Mouse (Mus musculus): ENCODE measurements around the gene Rnh1.

Gene Rnh1

DNA sequence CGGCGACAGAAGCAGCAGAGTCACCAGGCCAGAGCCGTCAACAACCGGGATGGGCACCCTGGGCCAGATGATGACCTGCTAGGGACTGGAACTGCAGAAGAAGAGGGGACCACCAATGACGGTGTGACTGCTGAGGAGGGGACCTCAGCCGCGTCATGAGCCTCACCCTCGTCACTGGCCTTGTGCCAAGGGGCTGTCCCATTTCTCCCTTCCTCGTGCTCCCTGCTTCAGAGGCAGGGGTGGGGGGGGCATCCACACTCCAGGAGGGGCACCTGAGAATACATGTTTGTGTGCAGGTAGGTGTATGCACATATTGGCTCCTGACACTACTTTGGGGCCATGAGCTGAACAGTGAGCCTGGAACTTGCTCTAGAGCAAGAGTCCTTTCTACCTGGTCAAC lies 17.3 kb downstream of the Rnh1 start:
- no peak for DNase-seq

DNA sequence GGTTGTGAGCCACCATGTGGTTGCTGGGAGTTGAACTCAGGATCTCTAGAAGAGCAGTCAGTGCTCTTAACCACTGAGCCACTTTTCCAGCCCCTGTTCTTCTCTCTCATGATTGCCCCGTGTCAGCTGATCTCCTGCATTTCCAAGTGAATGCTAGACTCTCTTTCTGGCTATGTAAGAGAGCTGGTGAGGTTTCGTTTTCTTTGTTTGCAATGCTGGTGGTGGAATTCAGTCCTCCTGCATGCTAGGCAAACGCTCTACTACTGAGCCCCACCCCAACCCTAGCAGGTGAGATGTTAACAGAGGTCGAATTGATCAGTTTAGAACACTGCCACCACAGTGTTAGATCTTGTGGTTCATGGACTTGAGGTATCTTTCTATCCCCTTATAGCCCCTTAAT lies 24.0 kb downstream of the Rnh1 start:
- DNase-seq: no peak

DNA sequence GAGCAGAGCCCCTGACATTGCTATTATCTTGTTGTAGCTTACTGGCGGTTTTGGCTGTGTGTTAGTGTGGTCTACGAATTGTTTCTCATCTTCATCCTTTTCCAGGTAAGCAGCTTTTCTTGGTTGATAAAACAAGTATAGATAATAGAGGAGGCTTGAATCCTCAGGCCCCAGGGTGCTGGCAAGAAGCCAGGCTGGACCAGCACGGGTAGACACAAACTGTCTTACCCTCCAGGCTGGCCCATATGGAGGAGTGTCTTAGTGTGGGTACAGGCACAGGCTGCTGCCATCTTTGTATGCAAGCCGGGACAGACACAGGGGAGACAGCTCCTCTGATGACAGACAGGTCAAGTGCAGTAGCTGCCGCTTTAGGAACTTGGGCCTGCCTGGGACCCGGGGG lies 25.6 kb downstream of the Rnh1 start:
- peak; percentile 59 for DNase-seq

DNA sequence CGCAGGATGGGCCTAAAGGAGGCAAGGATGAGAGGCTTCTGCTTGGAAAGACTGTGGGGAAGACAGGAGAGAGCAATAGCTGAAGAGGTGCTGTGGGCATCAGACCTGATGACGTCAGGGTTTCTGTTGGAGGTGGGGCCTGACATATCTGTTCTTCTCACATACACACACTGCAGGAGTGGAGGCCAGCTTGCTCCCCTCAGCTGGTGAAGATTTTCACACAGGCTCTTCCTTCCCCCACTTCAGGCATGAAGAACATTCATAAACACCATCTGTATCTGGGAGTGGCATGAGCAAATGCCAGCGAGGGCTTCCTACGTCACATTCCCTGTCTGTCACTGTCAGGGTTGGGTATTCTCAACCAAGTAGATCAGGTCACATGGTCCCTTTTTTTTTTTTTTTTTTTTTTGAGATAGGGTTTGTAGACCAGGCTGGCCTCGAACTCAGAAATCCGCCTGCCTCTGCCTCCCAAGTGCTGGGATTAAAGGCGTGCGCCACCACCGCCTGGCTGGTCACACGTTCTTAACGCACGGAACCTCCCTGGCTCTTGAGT lies 26.5 kb downstream of the Rnh1 start:
- DNase-seq: no peak

DNA sequence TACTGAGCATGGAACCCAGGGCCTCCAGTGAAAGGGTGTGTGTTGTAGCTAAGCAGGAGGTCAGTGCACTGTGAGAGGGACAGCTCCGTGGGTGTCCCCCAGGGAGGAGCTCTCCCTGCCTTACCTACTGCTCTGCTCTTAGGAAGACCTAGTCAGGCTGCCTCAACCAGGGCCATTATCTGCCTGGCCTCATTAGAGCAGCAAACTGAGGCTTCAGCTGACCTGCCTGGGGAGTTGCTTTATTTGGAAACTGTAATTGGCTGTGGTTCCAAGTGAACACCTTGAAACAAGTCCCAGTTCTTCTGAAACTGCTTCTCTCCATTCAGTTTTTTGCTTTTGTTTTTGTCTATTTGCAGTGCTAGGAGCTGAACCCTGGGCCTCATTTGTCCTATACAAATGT lies 27.3 kb downstream of the Rnh1 start:
- peak; percentile 66 for DNase-seq

DNA sequence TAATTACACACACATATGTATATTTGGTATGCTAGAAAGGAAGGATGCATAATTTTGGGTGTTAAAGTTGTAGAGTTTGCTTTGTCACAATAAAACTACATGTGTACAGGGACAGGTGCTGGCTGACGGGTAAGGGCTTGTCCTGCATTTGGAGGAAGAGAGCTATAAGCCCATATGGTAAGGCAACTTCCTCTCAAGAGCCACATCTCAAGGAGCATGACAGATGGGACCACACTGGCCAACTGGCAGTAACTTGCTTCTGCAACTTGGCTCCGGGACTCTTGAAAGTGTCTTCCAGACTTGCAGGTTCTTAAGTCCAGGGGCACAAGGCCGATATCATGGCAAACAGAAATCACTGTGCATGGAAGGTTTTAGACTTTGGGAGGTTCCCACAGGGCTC lies 28.0 kb downstream of the Rnh1 start:
- peak; percentile 47 for DNase-seq

DNA sequence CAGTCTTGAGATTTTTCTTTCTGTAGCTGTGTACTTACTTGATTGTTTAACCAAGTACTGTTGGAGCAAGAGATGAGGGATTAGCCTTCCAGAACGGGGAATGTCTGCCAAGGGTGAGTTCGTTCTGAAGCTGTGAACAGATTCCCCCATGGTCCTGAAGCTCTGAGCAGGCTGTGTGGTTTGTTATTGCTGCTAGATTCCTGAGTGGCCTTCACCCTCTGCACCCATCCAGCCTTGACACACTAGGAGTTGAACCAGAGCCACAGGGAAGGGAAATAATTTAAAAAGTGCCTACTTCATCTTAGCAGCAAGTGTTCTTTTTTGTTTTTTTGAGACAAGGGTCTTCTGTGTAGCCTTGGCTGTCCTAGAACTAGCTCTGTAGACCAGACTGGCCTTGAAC lies 28.8 kb downstream of the Rnh1 start:
- no peak for DNase-seq

DNA sequence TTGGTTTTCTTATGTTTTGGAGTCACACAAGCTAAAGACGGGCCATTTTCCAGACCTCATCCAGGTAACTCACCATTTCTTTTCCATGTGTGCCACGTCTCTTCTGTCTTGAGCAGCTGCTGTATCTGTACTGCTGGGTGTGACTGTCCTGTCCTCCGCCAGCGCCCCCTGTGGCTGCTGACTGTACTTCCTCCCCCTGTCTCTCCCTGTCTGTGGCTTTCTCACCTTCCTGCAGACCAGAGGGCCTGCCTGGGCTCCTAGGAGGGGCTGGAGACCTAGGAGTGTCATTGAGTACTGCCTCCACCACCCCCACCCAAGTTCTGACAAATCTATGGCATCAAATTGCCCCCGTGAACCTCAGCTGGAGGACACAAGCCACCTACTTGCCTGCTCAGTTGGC lies 29.5 kb downstream of the Rnh1 start:
- DNase-seq: peak; percentile 52

DNA sequence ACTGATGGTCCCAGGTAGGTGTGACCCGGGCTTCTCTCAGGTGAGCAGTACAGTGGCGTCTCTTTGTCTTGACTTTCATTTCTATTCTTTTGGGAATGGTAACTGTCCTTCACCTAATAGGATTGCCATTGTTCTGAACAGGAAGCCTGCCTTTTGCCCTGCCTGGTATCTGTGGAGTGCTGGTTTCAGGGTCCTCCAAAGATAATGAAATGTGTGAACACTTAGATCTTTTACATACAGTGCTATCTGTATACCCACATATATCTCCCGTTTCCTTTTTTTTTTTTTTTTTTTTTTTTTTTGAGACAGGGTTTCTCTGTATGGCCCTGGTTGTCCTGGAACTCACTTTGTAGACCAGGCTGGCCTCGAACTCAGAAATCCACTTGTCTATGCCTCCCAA lies 31.3 kb downstream of the Rnh1 start:
- no peak for DNase-seq

DNA sequence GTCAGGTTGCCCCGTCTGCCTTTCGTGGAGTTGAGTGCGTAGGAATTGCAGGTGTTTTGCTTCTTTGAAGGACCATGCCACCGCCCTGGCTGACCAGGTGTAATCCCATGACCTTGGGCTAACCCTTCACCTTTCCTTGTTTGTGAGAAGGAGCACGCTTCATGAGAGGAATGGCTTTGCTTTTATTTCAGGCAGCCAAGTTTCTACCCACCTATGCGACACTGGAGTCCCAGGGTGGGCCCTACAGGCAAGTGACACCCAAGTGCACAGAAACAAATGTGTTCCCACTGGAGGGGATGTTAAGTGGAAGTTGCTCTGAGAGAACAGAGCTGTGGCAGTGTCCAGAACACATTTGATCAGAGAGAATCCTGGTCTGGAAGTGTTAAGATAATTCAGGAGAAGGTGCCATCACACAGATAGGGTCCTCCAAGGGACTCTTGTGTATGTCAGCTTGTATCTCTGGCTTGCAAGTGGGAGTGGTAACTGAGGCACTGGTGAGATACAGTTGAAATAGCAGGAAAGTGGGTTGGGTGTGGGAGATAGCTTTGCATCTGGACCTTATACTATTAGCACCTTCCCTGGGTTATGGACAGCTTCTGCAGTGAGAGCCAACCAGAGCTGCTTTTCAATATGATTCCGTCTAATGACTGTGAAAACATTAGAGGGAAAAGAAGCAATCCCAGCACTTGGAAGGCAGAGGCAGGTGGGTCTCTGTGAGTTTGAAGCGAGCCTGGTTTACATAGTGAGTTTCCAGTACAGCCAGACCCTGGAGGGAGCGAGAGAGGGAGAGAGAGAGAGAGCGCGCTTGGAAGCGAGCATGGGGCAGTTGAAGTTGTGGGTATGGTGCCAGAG lies 40.5 kb downstream of the Rnh1 start:
- DNase-seq: no peak

DNA sequence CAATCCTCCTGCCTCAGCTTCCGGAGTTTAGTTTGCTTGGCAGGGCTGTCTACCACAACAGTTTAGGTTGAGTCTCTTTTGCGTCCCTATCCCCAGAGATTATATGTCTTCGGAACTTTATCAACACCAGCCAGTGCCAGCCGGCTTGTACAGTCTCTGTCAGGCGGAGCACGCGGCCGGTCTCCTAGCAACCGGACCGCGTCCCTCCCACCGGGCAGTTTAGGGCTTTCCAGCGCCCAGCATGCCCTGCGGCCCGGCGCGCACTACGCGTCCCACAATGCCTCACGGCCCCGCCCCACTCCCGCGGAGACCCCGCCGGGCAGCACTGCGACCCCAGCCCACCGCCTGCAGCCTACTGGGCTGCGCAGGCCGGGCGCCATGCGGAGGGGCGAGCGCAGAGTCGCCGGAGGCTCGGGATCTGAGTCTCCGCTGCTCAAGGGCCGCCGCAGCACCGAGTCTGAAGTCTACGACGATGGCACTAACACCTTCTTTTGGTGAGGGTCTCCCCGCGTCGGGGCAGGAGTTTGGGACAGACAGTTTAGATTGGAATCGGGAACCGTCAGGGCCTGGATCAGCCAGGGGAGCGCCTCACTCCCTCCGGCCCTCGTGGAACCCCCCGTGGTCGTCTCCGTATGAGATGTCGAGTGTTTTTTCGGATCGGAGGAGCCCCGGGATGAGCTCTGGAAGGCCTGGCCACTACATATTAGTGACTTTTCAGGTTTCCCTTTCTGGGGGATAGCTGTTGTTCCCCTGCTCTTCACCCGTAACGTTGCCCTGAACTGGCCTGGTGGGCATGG lies 41.4 kb downstream of the Rnh1 start:
- peak; percentile 89 for DNase-seq

DNA sequence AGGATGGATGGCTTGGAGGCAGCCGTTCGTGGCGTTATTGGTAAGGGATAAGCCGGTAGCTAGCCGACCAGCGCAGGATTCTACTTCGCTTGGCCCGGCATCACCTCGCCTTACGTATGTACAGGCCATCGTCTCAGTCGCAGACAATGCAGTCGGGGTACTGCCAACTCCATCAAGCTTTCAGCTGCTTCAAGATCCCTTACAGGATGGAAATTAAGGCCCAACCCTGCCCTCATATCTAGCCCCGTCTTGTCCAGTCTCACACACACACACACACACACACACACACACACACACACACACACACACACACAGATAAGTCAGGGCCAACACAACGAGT lies 49.2 kb downstream of the Rnh1 start:
- DNase-seq: no peak

DNA sequence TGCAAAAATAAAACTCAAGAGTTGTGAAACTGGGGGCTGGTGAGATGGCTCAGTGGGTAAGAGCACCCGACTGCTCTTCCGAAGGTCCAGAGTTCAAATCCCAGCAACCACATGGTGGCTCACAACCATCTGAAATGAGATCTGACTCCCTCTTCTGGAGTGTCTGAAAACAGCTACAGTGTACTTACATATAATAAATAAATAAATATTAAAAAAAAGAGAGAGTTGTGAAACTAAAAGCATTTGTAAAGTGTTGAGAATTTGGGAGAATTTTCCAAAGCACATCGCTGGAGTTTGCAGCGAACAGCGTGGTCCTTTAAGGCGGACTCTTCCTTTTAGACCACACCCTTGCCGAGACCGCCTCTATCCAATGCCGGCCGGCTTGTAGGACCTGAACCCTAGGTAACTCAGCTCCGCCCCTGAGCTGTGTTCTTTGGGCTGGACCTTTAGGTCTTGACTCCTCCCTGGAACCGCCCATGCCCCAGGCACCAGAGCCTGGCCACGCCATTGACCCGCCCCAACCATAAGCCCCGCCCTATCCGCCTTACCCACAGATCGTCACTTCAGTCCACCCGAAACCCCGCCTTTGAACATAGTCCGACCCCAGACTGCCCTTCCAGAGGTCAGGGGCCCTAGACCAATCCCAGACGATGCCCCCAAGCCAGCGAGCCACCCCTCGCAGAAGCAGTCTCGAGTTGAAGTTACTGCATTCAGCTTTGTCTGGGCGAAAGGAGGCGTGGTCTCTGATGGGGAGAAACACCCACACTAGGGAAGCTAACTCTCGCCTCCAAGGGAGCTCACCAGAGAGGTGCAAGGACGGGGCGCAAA lies 49.8 kb downstream of the Rnh1 start:
- DNase-seq: peak; percentile 96

DNA sequence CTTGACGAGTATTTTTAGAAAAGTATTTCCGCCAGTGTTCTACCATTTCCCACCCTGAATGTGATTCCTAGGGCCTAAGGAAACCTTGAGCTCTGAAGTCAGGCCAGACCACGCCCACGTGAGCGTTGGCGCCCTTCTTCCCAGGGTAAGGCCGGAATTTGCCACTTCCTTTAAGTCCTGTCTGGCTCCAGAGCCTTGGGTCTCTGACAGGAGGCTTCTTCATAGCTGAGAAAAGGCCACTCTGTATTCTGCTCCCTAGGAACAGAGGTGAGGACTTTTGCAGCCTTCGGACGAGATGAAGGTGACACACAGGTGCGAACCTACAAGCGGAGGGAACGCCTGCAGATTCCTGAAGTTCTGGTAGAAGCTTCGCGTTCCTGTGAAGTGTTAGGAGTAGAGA lies 50.4 kb downstream of the Rnh1 start, which contains the start of gene Ptdss2:
TSS of gene Ptdss2 (plus strand) at position 138 of the 400 bp plus-strand sequence.
- no peak for DNase-seq

DNA sequence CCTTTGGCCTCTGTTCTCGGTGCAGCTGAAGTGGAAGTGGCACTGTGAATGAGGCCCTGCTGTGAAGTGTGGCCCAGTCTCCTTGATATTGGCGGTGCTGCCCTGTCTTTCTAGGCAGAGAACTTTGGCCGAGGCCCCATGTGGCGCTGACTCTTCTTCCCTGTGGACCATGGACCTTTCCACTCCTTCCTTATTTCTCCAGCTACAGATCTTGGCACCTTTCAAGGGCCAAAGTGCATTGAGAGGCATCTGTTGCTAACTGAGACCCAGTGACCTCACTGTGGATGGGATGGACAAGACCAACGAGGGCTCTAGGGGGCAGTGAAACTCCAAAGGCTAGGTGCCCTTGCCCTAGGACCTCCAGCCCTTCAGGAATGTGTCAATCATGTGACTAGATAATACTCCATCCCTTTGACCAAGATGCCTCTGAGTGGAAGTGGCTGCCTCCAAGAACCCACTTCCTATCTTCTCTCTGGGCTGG lies 51.6 kb downstream of the Rnh1 start:
- DNase-seq: no peak

DNA sequence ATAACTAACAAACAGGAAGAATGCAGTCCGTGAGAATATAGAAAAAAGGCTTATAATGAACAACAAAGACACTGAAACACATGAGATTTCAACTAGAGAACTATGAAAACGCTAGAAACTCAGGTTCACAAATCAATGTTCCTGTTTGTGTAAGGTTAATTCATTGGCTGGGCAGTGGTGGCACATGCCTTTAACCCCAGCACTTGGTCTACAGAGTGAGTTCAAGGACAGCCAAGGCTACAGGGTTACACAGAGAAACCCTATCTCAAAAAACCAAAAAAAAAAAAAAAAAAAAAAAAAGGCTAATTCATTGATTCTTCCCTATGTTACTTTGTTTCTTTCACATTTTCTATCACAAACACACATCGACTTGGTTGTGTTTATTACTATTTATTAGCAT lies 52.1 kb downstream of the Rnh1 start:
- DNase-seq: no peak

DNA sequence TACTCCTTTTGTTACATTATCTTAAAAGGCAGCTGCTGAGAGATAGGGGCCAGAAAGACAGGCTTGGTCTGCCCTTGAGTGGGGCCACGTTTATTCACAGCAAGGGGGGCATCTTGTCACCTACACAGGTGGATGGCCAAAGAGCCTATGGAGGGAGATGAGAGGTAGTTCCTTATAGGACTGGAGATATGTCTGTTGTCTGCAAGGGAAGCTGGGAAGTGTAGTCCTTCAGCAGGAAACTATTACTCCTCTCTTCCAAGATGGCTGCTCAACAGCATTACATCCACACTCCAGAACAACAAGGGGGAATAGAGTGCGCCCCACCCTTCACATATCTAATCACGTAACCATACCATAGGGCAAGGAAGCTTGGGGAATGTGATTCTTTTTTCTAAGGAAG lies 53.2 kb downstream of the Rnh1 start:
- DNase-seq: no peak

DNA sequence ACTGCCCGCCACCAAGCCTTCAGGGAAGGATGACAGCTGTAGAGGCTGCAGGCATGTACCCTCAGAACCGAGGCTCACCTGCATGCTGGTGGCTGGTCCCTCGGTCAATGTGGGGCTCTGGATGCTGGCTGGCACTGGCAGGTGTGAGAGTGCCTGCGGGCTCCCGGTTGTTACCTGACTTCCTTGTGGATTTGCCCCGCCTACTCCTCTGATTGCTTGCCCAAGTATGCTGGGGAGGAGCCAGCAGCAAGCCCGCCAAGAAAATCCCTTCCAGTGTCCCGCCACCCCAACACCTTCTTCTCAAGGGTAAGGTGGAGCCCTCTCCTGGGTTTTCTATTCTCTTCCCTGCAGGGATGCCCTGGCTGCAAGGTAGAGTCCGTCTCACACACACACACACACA lies 55.0 kb downstream of the Rnh1 start, which contains the start of gene Ano9:
TSS of gene Ano9 (minus strand) at position 171 of the 400 bp plus-strand sequence.
- no peak for DNase-seq

DNA sequence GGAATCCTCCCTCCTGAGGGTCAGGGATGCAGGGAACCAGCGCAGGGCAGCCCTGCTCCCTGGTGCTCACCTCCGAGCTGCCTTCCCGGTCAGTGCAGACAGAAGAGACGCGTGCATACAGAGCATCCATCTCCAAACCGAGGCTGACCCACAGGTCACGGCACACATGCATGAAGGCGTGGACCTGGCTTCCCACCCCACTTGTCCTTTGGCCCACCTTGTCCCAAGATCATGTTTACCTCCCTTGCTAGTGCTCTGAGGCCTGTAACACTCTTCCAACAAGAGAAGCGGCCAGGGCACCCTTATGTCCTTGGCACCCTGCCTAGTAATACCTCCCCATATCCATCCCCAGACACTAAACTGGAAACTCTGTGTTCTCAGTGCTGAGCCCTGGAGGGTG lies 56.8 kb downstream of the Rnh1 start:
- DNase-seq: no peak

Measured in cerebellum, adult 9-11 months (tissue).